Mouse (Mus musculus) cerebellum, adult 2 months (tissue): Measurements from ENCODE around the gene Rpl22.

ENCODE experiments used
- CTCF ChIP-seq: fragments of 200-500 bp; IDR thresholded peaks from 2 replicates; pipeline ENCODE4 v1.5.1; 2011; ENCODE audit warnings: low read depth, mild to moderate bottlenecking, control low read depth, low read length, moderate library complexity, borderline replicate concordance; ENCODE audit not compliant: insufficient read depth
- POLR2A ChIP-seq: fragments of 200-500 bp; IDR thresholded peaks from 2 replicates; pipeline ENCODE4 v1.6.1; 2011; ENCODE audit warnings: low read length, control low read depth, borderline replicate concordance; ENCODE audit not compliant: insufficient read depth

- no peak for TF ChIP-seq CTCF
- TF ChIP-seq POLR2A = no peak
These were observed 7.9 kb upstream of the Rpl22 start for GRCm38 (mm10) chr4:152317631-152318033.
